Mouse (Mus musculus) lung, postnatal 0 days (tissue): ENCODE results near the gene Mettl5.

Source experiments
- CTCF ChIP-seq: IDR thresholded peaks from 2 replicates; pipeline ENCODE4 v1.5.1; 2016; ENCODE audit warnings: antibody characterized with exemption, mild to moderate bottlenecking
- EP300 ChIP-seq: IDR thresholded peaks from 2 replicates; pipeline ENCODE4 v1.6.1; 2016; ENCODE audit warnings: antibody characterized with exemption, mild to moderate bottlenecking, control low read depth

GRCm38 (mm10) chr2:69883990-69884391 lies 1.4 kb downstream of the Mettl5 start:
- peak; percentile 49 for TF ChIP-seq CTCF
- TF ChIP-seq EP300: no peak
